Mouse (Mus musculus): ENCODE measurements at regions not wholly inside any gene's neighbourhood (a gene's known extent, or its start where the extent isn't known, plus 50 kb on each side); places are given as distances from the start of the nearest gene placed in this dataset.
"Not testable (repeated sequence)": the region's sequence is repeated elsewhere in the genome, so short reads cannot be mapped to it uniquely, and the experiment has no call there.

DNA sequence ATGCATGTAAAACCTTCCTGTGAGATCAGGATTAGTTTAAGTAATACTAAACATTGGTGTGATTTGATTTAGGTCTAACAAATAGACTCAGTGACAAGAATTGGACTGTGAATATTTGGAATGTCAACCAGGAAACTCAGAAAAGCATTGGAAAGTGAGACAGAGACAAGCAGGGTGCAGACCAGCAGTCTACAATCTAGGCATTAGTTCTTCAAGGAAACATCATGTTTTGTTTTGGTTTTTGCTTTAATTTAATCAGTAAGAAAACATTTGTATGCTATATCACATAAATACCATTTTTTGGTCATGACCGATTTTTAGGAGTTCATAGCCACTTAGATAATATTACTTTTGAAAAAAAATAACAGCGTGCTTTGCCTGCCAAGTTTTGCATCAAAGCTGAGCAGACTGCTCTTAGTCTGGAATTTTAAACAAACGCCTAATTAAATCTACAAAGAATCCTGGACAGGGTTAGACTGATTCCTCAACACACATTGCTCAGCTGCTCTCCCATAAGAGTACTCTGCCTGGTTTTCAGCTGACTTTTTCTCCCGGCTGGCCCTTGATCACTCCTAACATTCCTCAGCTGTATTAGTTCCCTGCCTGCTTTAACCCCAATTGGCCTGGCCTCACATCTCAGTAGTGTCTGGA, 396.5 kb upstream of the Kcnh7 start:
- no peak overlapping the region for H3K4me3 ChIP-seq (ENCODE audit: low read depth, low read length)
- no peak overlapping the region for H3K27ac ChIP-seq (ENCODE audit: low read depth, low read length)
- H3K9me3 ChIP-seq (ENCODE audit: control insufficient read depth, low read length) = no peaks in the 10 kb centered on the region
- no peaks in the 10 kb centered on the region for H3K36me3 ChIP-seq (ENCODE audit: control insufficient read depth, insufficient read depth, low read length)
- H3K27me3 ChIP-seq (ENCODE audit: control insufficient read depth, insufficient read depth, low read length) = no peaks in the 10 kb centered on the region
- no peak for DNase-seq (ENCODE audit: low spot score)
- H3K4me1 ChIP-seq (replicated peaks; ENCODE audit: control insufficient read depth, insufficient read depth, low read length) = peaks cover 2% of the 10 kb centered on the region; the same call in 1 of the 2 replicates
- no peak overlapping the region for H3K9ac ChIP-seq (ENCODE audit: low read length)
- no peak for ATAC-seq (replicated peaks; ENCODE audit: low FRiP score)
- 66% methylated on average over 4 of the region's 4 CpGs for WGBS
- H3K4me2 ChIP-seq (ENCODE audit: low read depth, low read length, severe bottlenecking) = no peak overlapping the region

DNA sequence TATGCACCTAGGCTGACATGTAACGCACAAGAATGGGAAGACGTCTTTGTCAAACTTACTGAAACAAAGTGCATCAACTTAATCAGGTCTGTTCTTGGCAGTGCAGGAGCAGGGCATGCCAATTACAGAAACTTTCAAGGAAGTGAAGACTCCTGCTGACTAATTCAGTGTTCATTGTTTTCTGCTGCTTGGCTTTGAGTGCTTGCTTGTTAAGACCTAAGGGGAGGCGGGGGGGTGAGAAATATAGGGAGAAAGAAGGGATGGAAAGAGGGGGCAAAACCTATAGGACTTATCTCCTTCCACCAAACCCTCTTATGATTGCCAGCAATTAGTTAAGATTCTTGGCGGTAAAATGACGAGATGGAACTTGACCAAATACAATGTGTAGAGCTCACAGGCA, 391.1 kb upstream of the Kcnh7 start:
- Histone ChIP-seq H3K4me2 (ENCODE audit: low read depth, low read length, severe bottlenecking) (0 out of 2 replicates have a peak overlapping the region, but pooled peaks have one; percentile 11), H3K4me1 (replicated peaks; ENCODE audit: control insufficient read depth, insufficient read depth, low read length) (peaks cover 9% of the 10 kb centered on the region; the same call in 1 of the 2 replicates), H3K4me3 (ENCODE audit: low read depth, low read length) (no peak overlapping the region), H3K9ac (ENCODE audit: low read length) (no peak overlapping the region), H3K27ac (ENCODE audit: low read depth, low read length) (peak overlapping the region; percentile 50; the same call in 1 of the 2 replicates), H3K36me3 (ENCODE audit: control insufficient read depth, insufficient read depth, low read length) (no peaks in the 10 kb centered on the region), H3K27me3 (ENCODE audit: control insufficient read depth, insufficient read depth, low read length) (no peaks in the 10 kb centered on the region), H3K9me3 (ENCODE audit: control insufficient read depth, low read length) (no peaks in the 10 kb centered on the region)
- peak; percentile 19 for ATAC-seq (replicated peaks; ENCODE audit: low FRiP score)
- WGBS = 12% methylated on average over 5 of the region's 5 CpGs
- no peak for DNase-seq (ENCODE audit: low spot score)

DNA sequence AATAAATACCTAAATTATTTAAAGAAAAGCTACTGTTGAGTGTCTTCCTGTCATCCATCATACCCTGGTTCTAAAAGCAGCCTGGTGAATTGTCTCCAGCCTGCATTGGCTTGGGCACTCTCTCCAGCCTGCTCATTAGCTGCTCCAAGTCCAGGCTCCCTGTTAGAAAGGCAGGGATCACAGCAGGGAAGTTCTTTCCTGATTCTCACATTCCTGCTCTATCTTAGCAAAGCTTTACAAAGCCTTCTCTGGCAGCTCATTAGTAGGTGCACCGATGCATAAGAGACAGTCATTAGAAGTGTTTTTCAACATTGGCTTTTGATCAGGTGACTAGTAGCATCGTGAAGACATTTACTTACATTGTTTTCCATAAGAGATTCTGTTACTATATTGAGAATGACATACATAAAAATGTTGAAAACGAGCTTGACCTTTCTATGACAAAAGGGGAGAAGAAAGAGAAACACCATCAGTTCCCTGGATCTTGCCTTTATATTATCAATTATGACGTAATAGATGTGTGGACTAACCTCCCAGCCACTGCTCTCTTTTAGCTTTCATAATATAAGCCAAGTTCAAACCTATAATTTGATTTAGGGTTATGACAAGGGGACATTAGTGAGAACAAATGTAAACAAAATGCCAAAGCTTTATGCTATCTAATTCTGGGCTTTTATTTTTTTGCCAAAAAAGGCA, 390.1 kb upstream of the Kcnh7 start:
- Histone ChIP-seq H3K27me3 (ENCODE audit: control insufficient read depth, insufficient read depth, low read length) (no peaks in the 10 kb centered on the region), H3K9me3 (ENCODE audit: control insufficient read depth, low read length) (no peaks in the 10 kb centered on the region), H3K4me1 (replicated peaks; ENCODE audit: control insufficient read depth, insufficient read depth, low read length) (peaks cover 9% of the 10 kb centered on the region; the same call in 1 of the 2 replicates), H3K4me2 (ENCODE audit: low read depth, low read length, severe bottlenecking) (no peak overlapping the region), H3K4me3 (ENCODE audit: low read depth, low read length) (no peak overlapping the region), H3K9ac (ENCODE audit: low read length) (no peak overlapping the region), H3K27ac (ENCODE audit: low read depth, low read length) (peak overlapping the region; percentile 50), H3K36me3 (ENCODE audit: control insufficient read depth, insufficient read depth, low read length) (no peaks in the 10 kb centered on the region)
- WGBS = 5% methylated on average over 4 of the region's 4 CpGs
- ATAC-seq (replicated peaks; ENCODE audit: low FRiP score) (peak; percentile 97), DNase-seq (ENCODE audit: low spot score) (peak; percentile 76)

DNA sequence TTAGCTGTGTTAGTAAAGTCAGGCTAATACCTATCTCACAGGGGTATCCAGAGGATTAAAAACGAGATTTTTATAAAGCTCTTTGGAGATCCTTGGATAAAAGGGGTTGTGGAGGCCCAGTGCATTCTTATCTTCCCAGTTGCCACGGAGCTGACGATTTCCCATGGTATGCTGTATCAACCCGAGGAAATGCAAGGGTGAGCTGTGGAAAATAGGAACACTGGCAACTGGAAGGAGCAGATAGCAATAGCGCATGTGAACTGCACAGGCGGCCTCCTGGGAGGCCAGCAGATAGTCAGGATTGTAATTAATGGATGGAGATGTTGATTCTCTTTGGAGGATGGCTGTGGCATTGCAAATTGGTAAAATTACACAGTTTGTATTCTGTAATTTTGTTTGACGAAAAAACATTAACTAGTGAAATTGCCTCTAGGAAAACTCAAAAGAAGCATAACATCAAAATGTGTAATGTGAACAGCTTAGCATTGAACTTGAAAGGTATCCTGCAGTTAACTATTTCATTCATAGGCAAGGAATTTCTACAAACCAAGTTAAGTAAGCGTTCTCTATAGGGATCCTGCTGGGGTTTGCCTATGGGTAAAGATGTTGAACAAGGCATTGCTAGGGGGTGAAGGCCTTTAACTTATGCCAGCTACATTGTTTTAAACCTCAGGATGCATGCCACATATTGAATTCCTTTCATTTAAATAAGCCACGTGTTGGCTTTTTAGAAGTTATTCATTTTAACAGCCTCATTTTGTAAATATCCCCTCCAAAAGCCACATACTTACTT, 389.1 kb upstream of the Kcnh7 start:
- ATAC-seq (replicated peaks; ENCODE audit: low FRiP score) (peak; percentile 25; the same call in 1 of the 2 replicates), DNase-seq (ENCODE audit: low spot score) (peak; percentile 53)
- Histone ChIP-seq H3K9me3 (ENCODE audit: control insufficient read depth, low read length) (no peaks in the 10 kb centered on the region), H3K4me3 (ENCODE audit: low read depth, low read length) (no peak overlapping the region), H3K27ac (ENCODE audit: low read depth, low read length) (peak overlapping the region; percentile 57; the same call in 1 of the 2 replicates), H3K9ac (ENCODE audit: low read length) (no peak overlapping the region), H3K4me2 (ENCODE audit: low read depth, low read length, severe bottlenecking) (no peak overlapping the region), H3K36me3 (ENCODE audit: control insufficient read depth, insufficient read depth, low read length) (no peaks in the 10 kb centered on the region), H3K27me3 (ENCODE audit: control insufficient read depth, insufficient read depth, low read length) (no peaks in the 10 kb centered on the region), H3K4me1 (replicated peaks; ENCODE audit: control insufficient read depth, insufficient read depth, low read length) (peaks cover 9% of the 10 kb centered on the region; the same call in 1 of the 2 replicates)
- WGBS = 12% methylated on average over 9 of the region's 9 CpGs

DNA sequence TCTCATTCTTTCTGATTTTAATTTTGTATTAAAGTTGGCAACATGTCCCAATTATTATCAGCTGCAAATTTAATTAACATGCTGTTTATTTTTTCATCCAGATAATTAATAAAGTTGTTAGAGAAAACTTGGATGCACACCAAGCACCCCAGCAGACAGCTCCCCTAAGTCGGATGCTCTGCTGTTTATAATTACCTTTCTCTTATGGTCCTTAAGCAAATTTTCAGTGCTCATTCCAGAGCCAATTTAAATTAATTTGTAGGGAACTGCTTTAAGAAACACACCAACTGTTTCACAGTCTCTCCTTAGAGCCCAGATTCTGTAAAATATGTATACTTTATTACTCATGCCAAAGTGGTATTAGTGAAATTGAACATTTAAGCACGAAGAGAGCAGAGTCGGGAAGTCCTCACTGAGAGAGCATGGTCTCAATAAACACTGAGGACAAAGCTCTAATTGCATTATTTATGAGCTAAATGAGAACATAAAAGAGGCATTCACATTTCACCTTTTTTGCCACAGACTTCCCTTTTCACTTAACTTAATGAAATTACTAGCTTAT, 372.9 kb upstream of the Kcnh7 start:
- H3K27me3 ChIP-seq (ENCODE audit: control insufficient read depth, insufficient read depth, low read length) = no peaks in the 10 kb centered on the region
- H3K4me1 ChIP-seq (replicated peaks; ENCODE audit: control insufficient read depth, insufficient read depth, low read length) = no peaks in the 10 kb centered on the region
- H3K9me3 ChIP-seq (ENCODE audit: control insufficient read depth, low read length) = no peaks in the 10 kb centered on the region
- no peak overlapping the region for H3K4me2 ChIP-seq (ENCODE audit: low read depth, low read length, severe bottlenecking)
- H3K4me3 ChIP-seq (ENCODE audit: low read depth, low read length) = no peak overlapping the region
- ATAC-seq (replicated peaks; ENCODE audit: low FRiP score) (no peak), DNase-seq (ENCODE audit: low spot score) (no peak)
- H3K36me3 ChIP-seq (ENCODE audit: control insufficient read depth, insufficient read depth, low read length) = no peaks in the 10 kb centered on the region
- WGBS = 63% methylated on average over 3 of the region's 3 CpGs
- H3K9ac ChIP-seq (ENCODE audit: low read length) = no peak overlapping the region
- no peak overlapping the region for H3K27ac ChIP-seq (ENCODE audit: low read depth, low read length)

DNA sequence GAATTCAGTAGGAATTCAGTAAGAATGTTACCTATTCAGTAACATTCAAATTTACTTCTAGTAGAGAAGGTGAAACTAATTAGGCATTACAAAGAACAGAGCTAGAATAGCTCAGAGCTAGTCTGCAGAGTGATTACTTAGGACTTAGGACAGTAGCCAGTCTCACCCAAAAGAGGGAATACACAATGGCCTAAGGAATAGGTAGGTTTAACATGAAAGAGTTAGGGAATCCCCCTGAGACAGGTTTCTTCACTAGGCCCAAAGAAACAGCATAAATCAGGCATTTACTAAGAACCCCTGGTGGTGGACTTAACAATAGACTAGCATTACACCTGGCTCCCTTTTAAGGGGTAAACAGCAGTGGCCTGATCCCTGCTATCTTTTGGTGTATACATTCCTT, 357.7 kb upstream of the Kcnh7 start:
- DNase-seq (ENCODE audit: low spot score) = not testable (repeated sequence)

DNA sequence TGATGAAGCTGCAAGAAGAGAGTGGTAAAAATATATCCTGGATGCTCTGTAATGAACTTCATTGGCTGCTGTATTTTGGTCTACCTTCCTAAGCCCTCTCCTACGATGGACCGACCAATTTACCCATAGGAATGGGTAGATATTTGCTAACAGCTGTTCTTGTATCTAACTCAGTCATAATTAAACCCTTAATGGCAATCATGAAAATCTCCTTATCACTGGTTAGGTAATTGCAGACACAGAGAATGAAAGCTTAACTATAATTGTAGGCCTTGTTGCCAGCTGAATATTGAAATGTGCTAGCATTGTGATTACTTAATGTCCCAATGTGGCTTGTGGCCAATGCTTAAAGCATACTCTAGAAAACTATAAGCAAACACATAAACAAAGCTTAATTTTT, 334.4 kb upstream of the Kcnh7 start:
- Histone ChIP-seq H3K4me2 (ENCODE audit: low read depth, low read length, severe bottlenecking) (no peak overlapping the region), H3K27me3 (ENCODE audit: control insufficient read depth, insufficient read depth, low read length) (no peaks in the 10 kb centered on the region), H3K27ac (ENCODE audit: low read depth, low read length) (no peak overlapping the region), H3K36me3 (ENCODE audit: control insufficient read depth, insufficient read depth, low read length) (no peaks in the 10 kb centered on the region), H3K9me3 (ENCODE audit: control insufficient read depth, low read length) (no peaks in the 10 kb centered on the region), H3K9ac (ENCODE audit: low read length) (no peak overlapping the region), H3K4me3 (ENCODE audit: low read depth, low read length) (no peak overlapping the region), H3K4me1 (replicated peaks; ENCODE audit: control insufficient read depth, insufficient read depth, low read length) (no peaks in the 10 kb centered on the region)
- 88% methylated on average over 2 of the region's 2 CpGs for WGBS
- ATAC-seq (replicated peaks; ENCODE audit: low FRiP score) (no peak), DNase-seq (ENCODE audit: low spot score) (no peak)

More for the DNA sequence above, 357.7 kb upstream of the Kcnh7 start:
- H3K4me1 ChIP-seq (replicated peaks; ENCODE audit: control insufficient read depth, insufficient read depth, low read length); H3K36me3 ChIP-seq (ENCODE audit: control insufficient read depth, insufficient read depth, low read length); H3K4me2 ChIP-seq (ENCODE audit: low read depth, low read length, severe bottlenecking); H3K9ac ChIP-seq (ENCODE audit: low read length); H3K27ac ChIP-seq (ENCODE audit: low read depth, low read length); H3K27me3 ChIP-seq (ENCODE audit: control insufficient read depth, insufficient read depth, low read length); ATAC-seq (replicated peaks; ENCODE audit: low FRiP score); H3K9me3 ChIP-seq (ENCODE audit: control insufficient read depth, low read length); H3K4me3 ChIP-seq (ENCODE audit: low read depth, low read length): not testable (repeated sequence)

DNA sequence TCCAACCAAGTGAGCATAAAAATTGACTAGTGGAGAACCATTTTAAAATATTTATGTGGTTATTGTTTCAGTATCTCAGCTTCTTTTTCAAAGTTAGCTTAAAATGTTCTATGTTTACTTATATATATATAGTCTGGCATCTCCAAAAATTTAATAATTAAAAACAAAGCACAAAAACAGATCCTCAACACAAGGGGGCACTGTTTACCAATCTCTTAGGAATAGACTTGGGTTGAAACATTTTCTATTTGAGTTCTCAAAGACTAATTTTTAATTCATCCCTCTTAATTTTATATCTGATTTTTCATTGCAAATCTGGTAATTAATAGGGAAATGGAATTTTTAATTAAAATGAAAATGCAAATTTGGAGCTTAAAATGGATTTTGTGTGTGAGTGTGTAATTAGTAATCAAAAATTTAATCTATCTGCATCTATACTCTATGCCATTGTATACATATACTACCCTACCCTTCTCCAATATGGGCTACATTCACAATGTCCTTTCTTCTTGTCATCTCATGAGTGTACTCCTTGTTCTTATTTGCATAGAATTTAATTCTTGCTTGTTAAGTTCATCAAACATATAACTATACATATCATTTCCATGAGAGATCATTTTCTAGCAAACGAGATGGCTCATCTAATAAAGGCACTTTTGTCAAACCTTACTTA, 329.6 kb upstream of the Kcnh7 start:
- no peaks in the 10 kb centered on the region for H3K4me1 ChIP-seq (replicated peaks; ENCODE audit: control insufficient read depth, insufficient read depth, low read length)
- no peak overlapping the region for H3K9ac ChIP-seq (ENCODE audit: low read length)
- H3K27ac ChIP-seq (ENCODE audit: low read depth, low read length) = no peak overlapping the region
- no peaks in the 10 kb centered on the region for H3K36me3 ChIP-seq (ENCODE audit: control insufficient read depth, insufficient read depth, low read length)
- no peaks in the 10 kb centered on the region for H3K9me3 ChIP-seq (ENCODE audit: control insufficient read depth, low read length)
- no peak overlapping the region for H3K4me2 ChIP-seq (ENCODE audit: low read depth, low read length, severe bottlenecking)
- WGBS = 74% methylated on average over 1 of the region's 1 CpGs
- no peaks in the 10 kb centered on the region for H3K27me3 ChIP-seq (ENCODE audit: control insufficient read depth, insufficient read depth, low read length)
- no peak overlapping the region for H3K4me3 ChIP-seq (ENCODE audit: low read depth, low read length)
- ATAC-seq (replicated peaks; ENCODE audit: low FRiP score) (0 out of 2 replicates have a peak, but pooled peaks have one; percentile 66), DNase-seq (ENCODE audit: low spot score) (no peak)

Data from forebrain, embryonic 11.5 days (tissue).